Mouse (Mus musculus) ES-Bruce4 (cell line): ENCODE results near the gene Jam3.

Experiments
- EP300 ChIP-seq: IDR thresholded peaks from 2 replicates; pipeline ENCODE4 v1.6.1; 2011; ENCODE audit warnings: low read depth, low read length; ENCODE audit not compliant: insufficient read depth
- POLR2A ChIP-seq: IDR thresholded peaks from one replicate; pipeline ENCODE4 v1.8.1; 2011; ENCODE audit warnings: low read length; ENCODE audit not compliant: insufficient read depth

DNA sequence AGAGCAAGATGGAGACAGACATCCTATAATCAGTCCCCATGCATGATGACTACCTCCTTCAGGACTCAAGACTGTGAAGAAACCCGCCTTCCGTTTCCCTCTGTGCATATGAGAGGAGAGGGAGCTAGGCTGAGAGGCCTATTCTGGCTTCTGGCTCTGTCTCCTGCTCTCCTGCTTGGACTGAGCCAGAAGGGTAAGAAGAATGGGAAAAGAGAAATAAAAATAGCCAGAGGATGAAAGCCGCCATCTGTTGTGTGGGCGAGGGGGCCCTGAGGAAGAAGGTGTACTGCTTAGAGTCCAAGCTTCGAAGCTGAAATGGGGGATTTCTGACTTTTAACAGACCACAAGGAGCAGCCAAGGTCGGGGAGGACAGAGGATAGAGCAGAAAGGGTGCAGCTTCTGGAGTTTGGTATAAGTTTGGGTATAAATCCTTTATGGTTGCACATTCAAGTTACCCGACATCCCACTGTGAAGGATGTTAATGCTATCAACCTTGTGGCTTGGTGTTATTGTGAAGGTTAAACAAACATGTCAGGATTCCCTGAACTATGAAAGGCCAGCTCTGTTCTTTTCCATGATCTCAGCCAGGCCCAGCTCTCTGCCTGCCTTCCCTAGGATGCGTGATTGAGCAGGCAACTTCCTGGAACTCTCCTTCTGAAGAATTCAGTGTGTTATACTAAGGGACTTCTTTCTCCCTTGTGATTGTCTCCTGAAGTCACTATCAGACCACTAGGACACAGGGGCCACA, 46.4 kb upstream of the Jam3 start:
- no peak for TF ChIP-seq POLR2A
- TF ChIP-seq EP300 = no peak
